Mouse (Mus musculus): ENCODE measurements at regions not wholly inside any gene's neighbourhood (a gene's known extent, or its start where the extent isn't known, plus 50 kb on each side); places are given as distances from the start of the nearest gene placed in this dataset.

DNA sequence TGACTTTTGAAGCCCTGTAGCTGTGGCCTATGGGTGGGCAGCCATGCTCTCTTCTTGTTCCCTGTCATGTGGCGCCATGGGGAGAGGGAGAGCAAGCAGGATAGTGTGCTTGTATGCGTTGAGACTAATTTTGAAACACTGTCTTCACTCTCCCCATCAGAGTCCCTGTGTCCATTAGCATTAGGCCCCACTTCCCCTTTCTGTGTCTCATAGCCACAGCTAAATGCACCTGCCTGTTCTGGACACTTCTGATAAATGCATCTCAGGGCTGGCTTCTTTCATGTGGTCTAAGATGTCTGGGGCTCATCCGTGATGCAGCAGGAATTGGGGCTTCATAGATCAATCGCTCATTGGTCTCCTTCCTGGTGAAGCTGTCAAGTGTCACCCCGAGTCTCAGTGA is 77.0 kb upstream of the Rufy1 start:
- no peak overlapping the region for H3K27ac ChIP-seq (ENCODE audit: control insufficient read depth, insufficient read depth, low read depth, low read length)
- TF ChIP-seq POLR2A (IDR thresholded peaks at IDR 0.05; ENCODE audit: control insufficient read depth, low read depth, low read length) (no peak), CTCF (IDR thresholded peaks at IDR 0.05; ENCODE audit: control insufficient read depth, insufficient read depth, insufficient replicate concordance, low read depth, low read length) (no peak)
- H3K4me3 ChIP-seq (ENCODE audit: control insufficient read depth, low read depth, low read length) = no peak overlapping the region
- H3K36me3 ChIP-seq (ENCODE audit: control insufficient read depth, insufficient read depth, low read length) = no peaks in the 10 kb centered on the region
- H3K4me1 ChIP-seq (ENCODE audit: control insufficient read depth, insufficient read depth, low read length) = no peaks in the 10 kb centered on the region; the same call in 1 of the 2 replicates
- no peaks in the 10 kb centered on the region for H3K27me3 ChIP-seq (ENCODE audit: control insufficient read depth, insufficient read depth, low read length)

- no peaks in the 10 kb centered on the region for H3K27me3 ChIP-seq (ENCODE audit: control insufficient read depth, insufficient read depth, low read length)
- no peak overlapping the region for H3K4me3 ChIP-seq (ENCODE audit: control insufficient read depth, low read depth, low read length)
- no peaks in the 10 kb centered on the region; the same call in 1 of the 2 replicates for H3K4me1 ChIP-seq (ENCODE audit: control insufficient read depth, insufficient read depth, low read length)
- TF ChIP-seq CTCF (IDR thresholded peaks at IDR 0.05; ENCODE audit: control insufficient read depth, insufficient read depth, insufficient replicate concordance, low read depth, low read length) (no peak), POLR2A (IDR thresholded peaks at IDR 0.05; ENCODE audit: control insufficient read depth, low read depth, low read length) (no peak)
- H3K36me3 ChIP-seq (ENCODE audit: control insufficient read depth, insufficient read depth, low read length) = no peaks in the 10 kb centered on the region
- H3K27ac ChIP-seq (ENCODE audit: control insufficient read depth, insufficient read depth, low read depth, low read length) = no peak overlapping the region
Observed at GRCm38 (mm10) chr11:50507498-50507824, 76.5 kb upstream of the Rufy1 start.

DNA sequence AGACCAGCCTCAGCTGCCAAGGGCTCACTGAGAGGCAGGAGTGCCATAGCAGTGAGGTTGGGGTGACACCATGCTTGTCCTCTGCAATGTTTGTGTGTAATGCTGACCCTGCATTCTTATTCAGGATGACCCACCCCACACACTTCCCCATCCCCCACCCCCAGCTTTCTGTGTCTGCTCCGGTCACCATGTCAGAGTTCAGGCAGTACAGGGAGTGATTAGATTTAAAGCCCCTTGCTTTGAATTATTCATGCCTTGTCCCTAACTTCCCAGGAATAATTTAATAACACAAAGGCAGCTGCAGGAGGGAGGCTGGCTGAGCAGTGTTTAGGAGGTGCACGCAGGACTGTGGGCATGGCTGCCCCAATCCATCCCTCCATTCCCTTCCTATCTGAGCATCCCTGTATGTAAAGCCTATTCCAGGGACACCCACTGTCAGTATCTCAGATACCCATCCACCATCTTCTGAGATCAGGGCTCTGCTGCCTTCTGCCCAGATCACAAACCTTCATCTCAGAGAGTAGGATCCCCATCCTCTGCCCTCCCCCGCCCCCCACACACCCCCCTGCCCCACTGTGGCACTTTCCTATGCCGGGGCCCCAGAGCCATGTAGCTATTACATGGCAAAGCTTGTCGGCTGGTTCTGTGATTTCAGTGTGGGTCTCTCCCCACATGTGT is 76.0 kb upstream of the Rufy1 start:
- no peak overlapping the region for H3K27ac ChIP-seq (ENCODE audit: control insufficient read depth, insufficient read depth, low read depth, low read length)
- no peaks in the 10 kb centered on the region; the same call in 1 of the 2 replicates for H3K4me1 ChIP-seq (ENCODE audit: control insufficient read depth, insufficient read depth, low read length)
- H3K4me3 ChIP-seq (ENCODE audit: control insufficient read depth, low read depth, low read length) = no peak overlapping the region
- no peaks in the 10 kb centered on the region for H3K36me3 ChIP-seq (ENCODE audit: control insufficient read depth, insufficient read depth, low read length)
- no peaks in the 10 kb centered on the region for H3K27me3 ChIP-seq (ENCODE audit: control insufficient read depth, insufficient read depth, low read length)
- TF ChIP-seq POLR2A (IDR thresholded peaks at IDR 0.05; ENCODE audit: control insufficient read depth, low read depth, low read length) = no peak
- no peak for TF ChIP-seq CTCF (IDR thresholded peaks at IDR 0.05; ENCODE audit: control insufficient read depth, insufficient read depth, insufficient replicate concordance, low read depth, low read length)

DNA sequence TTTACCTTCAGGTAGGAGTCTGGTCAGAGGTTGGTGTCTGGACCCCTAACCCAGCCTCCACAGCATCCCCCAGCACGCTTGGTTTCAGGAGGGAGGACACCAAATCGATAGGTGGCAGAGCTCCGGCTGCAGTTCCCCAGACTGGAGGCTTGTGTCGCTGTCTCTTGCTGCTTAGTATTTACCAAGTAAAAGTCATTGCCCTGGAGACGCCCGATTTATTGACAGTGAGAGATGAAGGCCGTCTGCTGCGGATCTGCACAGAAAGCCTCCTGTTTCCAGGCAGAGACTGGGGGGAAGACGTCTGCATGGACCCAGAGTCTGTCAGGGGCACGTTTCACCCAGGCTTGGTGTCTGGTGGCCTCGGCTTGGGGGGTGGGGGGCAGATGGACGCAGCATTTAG is 70.4 kb upstream of the Rufy1 start:
- Histone ChIP-seq H3K36me3 (ENCODE audit: control insufficient read depth, insufficient read depth, low read length) (no peaks in the 10 kb centered on the region), H3K27ac (ENCODE audit: control insufficient read depth, insufficient read depth, low read depth, low read length) (no peak overlapping the region), H3K4me3 (ENCODE audit: control insufficient read depth, low read depth, low read length) (no peak overlapping the region), H3K27me3 (ENCODE audit: control insufficient read depth, insufficient read depth, low read length) (no peaks in the 10 kb centered on the region), H3K4me1 (ENCODE audit: control insufficient read depth, insufficient read depth, low read length) (no peaks in the 10 kb centered on the region; the same call in 1 of the 2 replicates)
- TF ChIP-seq POLR2A (IDR thresholded peaks at IDR 0.05; ENCODE audit: control insufficient read depth, low read depth, low read length) = no peak
- TF ChIP-seq CTCF (IDR thresholded peaks at IDR 0.05; ENCODE audit: control insufficient read depth, insufficient read depth, insufficient replicate concordance, low read depth, low read length) = no peak

GRCm38 (mm10) chr11:50493123-50493476 is 62.2 kb upstream of the Rufy1 start:
- Histone ChIP-seq H3K36me3 (ENCODE audit: control insufficient read depth, insufficient read depth, low read length) (no peaks in the 10 kb centered on the region), H3K27ac (ENCODE audit: control insufficient read depth, insufficient read depth, low read depth, low read length) (no peak overlapping the region)
- TF ChIP-seq CTCF (IDR thresholded peaks at IDR 0.05; ENCODE audit: control insufficient read depth, insufficient read depth, insufficient replicate concordance, low read depth, low read length) (no peak), POLR2A (IDR thresholded peaks at IDR 0.05; ENCODE audit: control insufficient read depth, low read depth, low read length) (no peak)

GRCm38 (mm10) chr11:50492399-50493122 is 61.6 kb upstream of the Rufy1 start:
- Histone ChIP-seq H3K27me3 (ENCODE audit: control insufficient read depth, insufficient read depth, low read length) (no peaks in the 10 kb centered on the region), H3K27ac (ENCODE audit: control insufficient read depth, insufficient read depth, low read depth, low read length) (no peak overlapping the region), H3K4me3 (ENCODE audit: control insufficient read depth, low read depth, low read length) (no peak overlapping the region), H3K36me3 (ENCODE audit: control insufficient read depth, insufficient read depth, low read length) (no peaks in the 10 kb centered on the region), H3K4me1 (ENCODE audit: control insufficient read depth, insufficient read depth, low read length) (peaks cover 2% of the 10 kb centered on the region; the same call in 1 of the 2 replicates)
- TF ChIP-seq CTCF (IDR thresholded peaks at IDR 0.05; ENCODE audit: control insufficient read depth, insufficient read depth, insufficient replicate concordance, low read depth, low read length) (no peak), POLR2A (IDR thresholded peaks at IDR 0.05; ENCODE audit: control insufficient read depth, low read depth, low read length) (no peak)

More at GRCm38 (mm10) chr11:50493123-50493476, 62.2 kb upstream of the Rufy1 start:
- no peak overlapping the region for H3K4me3 ChIP-seq (ENCODE audit: control insufficient read depth, low read depth, low read length)
- peaks cover 2% of the 10 kb centered on the region; the same call in 1 of the 2 replicates for H3K4me1 ChIP-seq (ENCODE audit: control insufficient read depth, insufficient read depth, low read length)
- H3K27me3 ChIP-seq (ENCODE audit: control insufficient read depth, insufficient read depth, low read length) = no peaks in the 10 kb centered on the region

GRCm38 (mm10) chr11:50483821-50484220 is 52.9 kb upstream of the Rufy1 start:
- TF ChIP-seq POLR2A (IDR thresholded peaks at IDR 0.05; ENCODE audit: control insufficient read depth, low read depth, low read length) = no peak
- TF ChIP-seq CTCF (IDR thresholded peaks at IDR 0.05; ENCODE audit: control insufficient read depth, insufficient read depth, insufficient replicate concordance, low read depth, low read length) = no peak
- H3K36me3 ChIP-seq (ENCODE audit: control insufficient read depth, insufficient read depth, low read length) = no peaks in the 10 kb centered on the region
- H3K27ac ChIP-seq (ENCODE audit: control insufficient read depth, insufficient read depth, low read depth, low read length) = peak overlapping the region; percentile 30; the same call in 1 of the 2 replicates
- H3K4me3 ChIP-seq (ENCODE audit: control insufficient read depth, low read depth, low read length) = no peak overlapping the region
- H3K4me1 ChIP-seq (ENCODE audit: control insufficient read depth, insufficient read depth, low read length) = peaks cover 3% of the 10 kb centered on the region
- H3K27me3 ChIP-seq (ENCODE audit: control insufficient read depth, insufficient read depth, low read length) = no peaks in the 10 kb centered on the region
